Mouse (Mus musculus): ENCODE measurements around the gene Pop7. TPM values are rescaled to one million over a fixed set of nuclear protein-coding genes. Genes with fewer than 3 reads are reported as not detected.

Gene Pop7
- polyA plus RNA-seq, 1 experiment: 63.5 TPM

- Histone ChIP-seq H3K4me3 (ENCODE audit: insufficient read depth, poor library complexity, severe bottlenecking) (no peak overlapping the region), H3K79me2 (ENCODE audit: control insufficient read depth, insufficient read depth) (peaks cover 21% of the 10 kb centered on the region), H3ac (ENCODE audit: control insufficient read depth, insufficient read length, low read depth) (no peak overlapping the region), H3K79me3 (ENCODE audit: low read depth) (peaks cover 6% of the 10 kb centered on the region), H3K27me3 (ENCODE audit: control insufficient read depth, insufficient read depth, insufficient read length) (no peaks in the 10 kb centered on the region), H3K36me3 (ENCODE audit: control insufficient read depth, insufficient read depth) (peaks cover 49% of the 10 kb centered on the region)
- TF ChIP-seq CTCF (IDR thresholded peaks at IDR 0.05; ENCODE audit: control insufficient read depth, insufficient read depth, insufficient read length) (no peak), USF1 (IDR thresholded peaks at IDR 0.05; ENCODE audit: low read depth) (no peak), MYOG (IDR thresholded peaks at IDR 0.05; ENCODE audit: control insufficient read depth, extremely low read depth, insufficient read length) (no peak), MAX (IDR thresholded peaks at IDR 0.05) (no peak), CEBPB (IDR thresholded peaks at IDR 0.05; ENCODE audit: low read depth) (no peak), FOSL1 (IDR thresholded peaks at IDR 0.05; ENCODE audit: insufficient read depth, low read length, poor library complexity, severe bottlenecking) (no peak), MYOD1 (IDR thresholded peaks at IDR 0.05; ENCODE audit: control insufficient read depth, insufficient read length, low read depth) (no peak)
Observed at GRCm38 (mm10) chr5:137521861-137522260, 19.5 kb upstream of the Pop7 start.

DNA sequence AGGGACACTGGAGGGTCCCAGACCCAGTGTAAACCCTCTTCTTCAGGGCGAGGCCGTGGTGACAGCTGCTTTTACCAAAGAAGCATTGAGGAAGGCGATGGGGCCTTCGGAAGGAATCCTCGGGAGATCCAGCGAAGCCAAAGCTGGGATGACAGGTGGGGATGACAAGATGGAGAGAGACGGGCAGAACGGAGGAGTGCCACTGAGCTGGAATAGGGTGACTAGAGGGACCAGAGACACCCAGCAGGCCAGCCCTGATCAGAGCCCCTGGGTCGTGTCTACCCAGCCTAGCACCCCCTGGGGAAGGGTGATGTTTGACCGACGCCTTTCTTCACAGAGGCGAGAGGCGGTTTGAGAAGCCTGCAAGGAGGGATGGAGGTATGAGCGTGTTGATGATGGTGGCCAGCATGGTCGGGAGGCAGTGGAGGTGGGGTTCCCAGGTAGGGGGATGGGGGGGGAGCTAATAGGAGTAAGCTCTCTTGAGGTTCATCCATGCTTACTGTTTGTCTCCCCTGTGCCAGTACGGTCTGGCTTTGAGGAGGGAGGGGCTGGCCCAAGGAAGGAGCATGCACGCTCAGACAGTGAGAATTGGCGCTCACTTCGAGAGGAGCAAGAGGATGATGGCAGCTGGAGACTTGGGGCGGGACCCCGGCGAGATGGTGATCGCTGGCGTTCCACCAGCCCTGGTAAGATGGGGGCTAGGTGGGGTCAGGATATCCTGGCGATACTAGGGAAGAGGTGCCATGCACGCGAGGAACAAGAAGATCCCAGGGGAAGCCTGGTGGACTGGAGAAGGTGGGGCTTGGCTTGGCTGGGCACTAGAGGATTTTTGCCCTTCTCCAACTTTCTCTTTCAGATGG is 17.6 kb upstream of the Pop7 start:
- peaks cover 41% of the 10 kb centered on the region for H3K79me2 ChIP-seq (ENCODE audit: control insufficient read depth, insufficient read depth)

GRCm38 (mm10) chr5:137518436-137518835 is 16.1 kb upstream of the Pop7 start, which contains the start of gene Gigyf1:
Gigyf1 (plus strand) TSS chr5:137518548.
- TF ChIP-seq USF1 (IDR thresholded peaks at IDR 0.05; ENCODE audit: low read depth) (no peak), CEBPB (IDR thresholded peaks at IDR 0.05; ENCODE audit: low read depth) (no peak), MYOG (IDR thresholded peaks at IDR 0.05; ENCODE audit: control insufficient read depth, extremely low read depth, insufficient read length) (no peak), MYOD1 (IDR thresholded peaks at IDR 0.05; ENCODE audit: control insufficient read depth, insufficient read length, low read depth) (no peak), FOSL1 (IDR thresholded peaks at IDR 0.05; ENCODE audit: insufficient read depth, low read length, poor library complexity, severe bottlenecking) (no peak), CTCF (IDR thresholded peaks at IDR 0.05; ENCODE audit: control insufficient read depth, insufficient read depth, insufficient read length) (peak; percentile 39), MAX (IDR thresholded peaks at IDR 0.05) (no peak)
- Histone ChIP-seq H3ac (ENCODE audit: control insufficient read depth, insufficient read length, low read depth) (no peak within 1 kb of the TSS), H3K27me3 (ENCODE audit: control insufficient read depth, insufficient read depth, insufficient read length) (no peaks in the 10 kb centered on the region), H3K4me3 (ENCODE audit: insufficient read depth, poor library complexity, severe bottlenecking) (no peak within 1 kb of the TSS), H3K36me3 (ENCODE audit: control insufficient read depth, insufficient read depth) (peaks cover 24% of the 10 kb centered on the region), H3K79me2 (ENCODE audit: control insufficient read depth, insufficient read depth) (peaks cover 56% of the 10 kb centered on the region), H3K79me3 (ENCODE audit: low read depth) (peaks cover 33% of the 10 kb centered on the region)

More for the DNA sequence above, 17.6 kb upstream of the Pop7 start:
- TF ChIP-seq CTCF (IDR thresholded peaks at IDR 0.05; ENCODE audit: control insufficient read depth, insufficient read depth, insufficient read length) (no peak), FOSL1 (IDR thresholded peaks at IDR 0.05; ENCODE audit: insufficient read depth, low read length, poor library complexity, severe bottlenecking) (no peak), MAX (IDR thresholded peaks at IDR 0.05) (no peak), USF1 (IDR thresholded peaks at IDR 0.05; ENCODE audit: low read depth) (no peak), MYOD1 (IDR thresholded peaks at IDR 0.05; ENCODE audit: control insufficient read depth, insufficient read length, low read depth) (no peak), CEBPB (IDR thresholded peaks at IDR 0.05; ENCODE audit: low read depth) (no peak), MYOG (IDR thresholded peaks at IDR 0.05; ENCODE audit: control insufficient read depth, extremely low read depth, insufficient read length) (no peak)
- no peak overlapping the region for H3ac ChIP-seq (ENCODE audit: control insufficient read depth, insufficient read length, low read depth)
- H3K27me3 ChIP-seq (ENCODE audit: control insufficient read depth, insufficient read depth, insufficient read length): no peaks in the 10 kb centered on the region
- H3K36me3 ChIP-seq (ENCODE audit: control insufficient read depth, insufficient read depth): peaks cover 33% of the 10 kb centered on the region
- peaks cover 23% of the 10 kb centered on the region for H3K79me3 ChIP-seq (ENCODE audit: low read depth)
- no peak overlapping the region for H3K4me3 ChIP-seq (ENCODE audit: insufficient read depth, poor library complexity, severe bottlenecking)

GRCm38 (mm10) chr5:137514811-137515210 is 12.5 kb upstream of the Pop7 start:
- H3K36me3 ChIP-seq (ENCODE audit: control insufficient read depth, insufficient read depth): peaks cover 12% of the 10 kb centered on the region
- peaks cover 86% of the 10 kb centered on the region for H3K79me2 ChIP-seq (ENCODE audit: control insufficient read depth, insufficient read depth)

GRCm38 (mm10) chr5:137513951-137514721 is 11.8 kb upstream of the Pop7 start:
- H3K79me3 ChIP-seq (ENCODE audit: low read depth): peaks cover 56% of the 10 kb centered on the region
- TF ChIP-seq MYOD1 (IDR thresholded peaks at IDR 0.05; ENCODE audit: control insufficient read depth, insufficient read length, low read depth) (no peak), CTCF (IDR thresholded peaks at IDR 0.05; ENCODE audit: control insufficient read depth, insufficient read depth, insufficient read length) (no peak), MAX (IDR thresholded peaks at IDR 0.05) (no peak), MYOG (IDR thresholded peaks at IDR 0.05; ENCODE audit: control insufficient read depth, extremely low read depth, insufficient read length) (no peak), CEBPB (IDR thresholded peaks at IDR 0.05; ENCODE audit: low read depth) (no peak), USF1 (IDR thresholded peaks at IDR 0.05; ENCODE audit: low read depth) (no peak), FOSL1 (IDR thresholded peaks at IDR 0.05; ENCODE audit: insufficient read depth, low read length, poor library complexity, severe bottlenecking) (no peak)
- H3K4me3 ChIP-seq (ENCODE audit: insufficient read depth, poor library complexity, severe bottlenecking): no peak overlapping the region
- no peak overlapping the region for H3ac ChIP-seq (ENCODE audit: control insufficient read depth, insufficient read length, low read depth)
- no peaks in the 10 kb centered on the region for H3K27me3 ChIP-seq (ENCODE audit: control insufficient read depth, insufficient read depth, insufficient read length)
- H3K36me3 ChIP-seq (ENCODE audit: control insufficient read depth, insufficient read depth): peaks cover 11% of the 10 kb centered on the region
- peaks cover 86% of the 10 kb centered on the region for H3K79me2 ChIP-seq (ENCODE audit: control insufficient read depth, insufficient read depth)

More at GRCm38 (mm10) chr5:137514811-137515210, 12.5 kb upstream of the Pop7 start:
- Histone ChIP-seq H3ac (ENCODE audit: control insufficient read depth, insufficient read length, low read depth) (no peak overlapping the region), H3K79me3 (ENCODE audit: low read depth) (peaks cover 56% of the 10 kb centered on the region), H3K27me3 (ENCODE audit: control insufficient read depth, insufficient read depth, insufficient read length) (no peaks in the 10 kb centered on the region), H3K4me3 (ENCODE audit: insufficient read depth, poor library complexity, severe bottlenecking) (no peak overlapping the region)
- TF ChIP-seq USF1 (IDR thresholded peaks at IDR 0.05; ENCODE audit: low read depth) (no peak), FOSL1 (IDR thresholded peaks at IDR 0.05; ENCODE audit: insufficient read depth, low read length, poor library complexity, severe bottlenecking) (no peak), CEBPB (IDR thresholded peaks at IDR 0.05; ENCODE audit: low read depth) (no peak), MYOD1 (IDR thresholded peaks at IDR 0.05; ENCODE audit: control insufficient read depth, insufficient read length, low read depth) (no peak), MAX (IDR thresholded peaks at IDR 0.05) (no peak), MYOG (IDR thresholded peaks at IDR 0.05; ENCODE audit: control insufficient read depth, extremely low read depth, insufficient read length) (no peak), CTCF (IDR thresholded peaks at IDR 0.05; ENCODE audit: control insufficient read depth, insufficient read depth, insufficient read length) (no peak)

Data from C2C12 (cell line).